Mouse (Mus musculus): ENCODE results near the gene Slc16a7. TPM values are rescaled to one million over a fixed set of nuclear protein-coding genes. Genes with fewer than 3 reads are reported as not detected.
A peak's percentile ranks its signal among the peaks of the same experiment; 100 is the strongest.

Slc16a7 gene
- polyA plus RNA-seq, 1 experiment from 2014 or later, result 7.0 TPM

DNA sequence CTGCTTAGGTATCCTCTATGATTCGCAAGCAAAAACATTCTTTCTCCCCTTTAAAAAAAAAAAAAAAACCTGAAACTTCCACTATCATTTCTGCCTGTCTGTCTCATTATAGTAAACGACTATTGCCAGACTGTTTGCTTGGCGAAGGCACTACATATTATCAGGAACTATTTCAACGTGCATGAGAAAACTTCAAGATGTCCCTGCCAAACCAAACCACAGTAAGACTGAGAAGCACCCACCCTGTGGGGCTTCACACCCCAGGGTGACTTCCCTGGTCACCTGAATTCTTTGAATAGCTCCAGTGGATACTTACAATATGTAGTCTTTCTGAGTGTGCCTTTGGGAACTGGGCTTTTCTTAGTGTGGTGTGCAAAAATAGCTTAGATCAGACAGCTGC, 122.9 kb downstream of the Slc16a7 start:
- ATAC-seq (ENCODE audit: low FRiP score), result no peak

DNA sequence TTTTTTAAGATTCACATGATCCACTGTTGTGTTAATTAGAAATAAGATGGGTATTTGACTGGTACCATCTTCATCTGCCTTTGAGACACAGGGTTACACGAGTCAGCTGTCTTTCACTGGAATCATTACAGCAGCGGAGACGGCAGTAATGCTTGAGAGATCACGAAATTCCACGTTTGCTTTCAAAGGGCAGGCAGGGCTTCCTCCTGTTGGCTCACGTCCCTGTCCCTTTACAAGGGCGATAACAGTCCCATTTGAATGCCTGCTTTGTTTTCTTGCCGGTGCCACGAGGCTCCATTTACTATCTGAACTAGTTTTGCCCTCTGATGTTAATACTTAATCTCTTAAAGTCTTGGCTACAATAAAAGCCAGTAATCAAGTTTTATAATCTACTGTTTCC, 123.4 kb downstream of the Slc16a7 start:
- ATAC-seq (ENCODE audit: low FRiP score) (no peak), DNase-seq (ENCODE audit: low spot score) (no peak)
- H3K9ac ChIP-seq (ENCODE audit: low read depth, low read length), result no peak overlapping the region
- WGBS, result 60% methylated on average over 9 of the region's 9 CpGs
- no peaks in the 10 kb centered on the region for H3K36me3 ChIP-seq (ENCODE audit: control insufficient read depth, insufficient read depth, low read length)
- H3K4me1 ChIP-seq (replicated peaks; ENCODE audit: control insufficient read depth, insufficient read depth, low read length), result no peaks in the 10 kb centered on the region
- H3K9me3 ChIP-seq (ENCODE audit: control insufficient read depth, low read length), result no peaks in the 10 kb centered on the region
- H3K27ac ChIP-seq (ENCODE audit: low read depth, low read length), result no peak overlapping the region
- H3K4me2 ChIP-seq (replicated peaks; ENCODE audit: low read depth, low read length), result no peak overlapping the region
- H3K27me3 ChIP-seq (ENCODE audit: control insufficient read depth, insufficient read depth, low read length), result no peaks in the 10 kb centered on the region
- no peak overlapping the region for H3K4me3 ChIP-seq (ENCODE audit: low read depth, low read length)

More for the DNA sequence above, 122.9 kb downstream of the Slc16a7 start:
- DNase-seq (ENCODE audit: low spot score), result no peak
- Histone ChIP-seq H3K4me1 (replicated peaks; ENCODE audit: control insufficient read depth, insufficient read depth, low read length) (no peaks in the 10 kb centered on the region), H3K9ac (ENCODE audit: low read depth, low read length) (no peak overlapping the region), H3K4me2 (replicated peaks; ENCODE audit: low read depth, low read length) (no peak overlapping the region), H3K27me3 (ENCODE audit: control insufficient read depth, insufficient read depth, low read length) (no peaks in the 10 kb centered on the region), H3K27ac (ENCODE audit: low read depth, low read length) (no peak overlapping the region), H3K9me3 (ENCODE audit: control insufficient read depth, low read length) (no peaks in the 10 kb centered on the region), H3K4me3 (ENCODE audit: low read depth, low read length) (no peak overlapping the region), H3K36me3 (ENCODE audit: control insufficient read depth, insufficient read depth, low read length) (no peaks in the 10 kb centered on the region)
- WGBS, result 76% methylated on average over 4 of the region's 4 CpGs

DNA sequence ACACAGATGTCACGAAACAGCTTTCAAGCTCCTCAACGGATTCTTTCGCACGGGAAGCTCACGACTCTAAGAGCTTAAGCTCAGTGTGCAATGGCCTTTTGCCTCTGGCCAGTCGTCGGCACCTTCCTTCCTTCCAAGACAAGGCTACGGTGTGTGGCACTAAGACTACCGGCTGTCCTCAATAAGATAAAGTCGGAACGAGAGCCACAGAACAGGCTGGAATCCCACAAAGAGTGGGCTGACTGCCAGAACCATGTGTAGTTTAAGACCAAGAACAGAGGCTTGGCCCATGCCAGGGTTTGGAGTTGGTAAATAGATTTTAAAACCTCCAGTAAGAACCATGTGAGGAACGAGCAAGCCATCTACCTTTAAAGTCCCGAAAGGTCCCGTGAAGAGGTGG, 123.8 kb downstream of the Slc16a7 start:
- no peaks in the 10 kb centered on the region for H3K36me3 ChIP-seq (ENCODE audit: control insufficient read depth, insufficient read depth, low read length)
- H3K9ac ChIP-seq (ENCODE audit: low read depth, low read length), result no peak overlapping the region
- ATAC-seq (ENCODE audit: low FRiP score) (no peak), DNase-seq (ENCODE audit: low spot score) (no peak)
- no peaks in the 10 kb centered on the region for H3K9me3 ChIP-seq (ENCODE audit: control insufficient read depth, low read length)
- H3K27ac ChIP-seq (ENCODE audit: low read depth, low read length), result no peak overlapping the region
- WGBS, result 90% methylated on average over 14 of the region's 14 CpGs
- H3K27me3 ChIP-seq (ENCODE audit: control insufficient read depth, insufficient read depth, low read length), result no peaks in the 10 kb centered on the region
- H3K4me3 ChIP-seq (ENCODE audit: low read depth, low read length), result no peak overlapping the region
- no peak overlapping the region for H3K4me2 ChIP-seq (replicated peaks; ENCODE audit: low read depth, low read length)
- no peaks in the 10 kb centered on the region for H3K4me1 ChIP-seq (replicated peaks; ENCODE audit: control insufficient read depth, insufficient read depth, low read length)

DNA sequence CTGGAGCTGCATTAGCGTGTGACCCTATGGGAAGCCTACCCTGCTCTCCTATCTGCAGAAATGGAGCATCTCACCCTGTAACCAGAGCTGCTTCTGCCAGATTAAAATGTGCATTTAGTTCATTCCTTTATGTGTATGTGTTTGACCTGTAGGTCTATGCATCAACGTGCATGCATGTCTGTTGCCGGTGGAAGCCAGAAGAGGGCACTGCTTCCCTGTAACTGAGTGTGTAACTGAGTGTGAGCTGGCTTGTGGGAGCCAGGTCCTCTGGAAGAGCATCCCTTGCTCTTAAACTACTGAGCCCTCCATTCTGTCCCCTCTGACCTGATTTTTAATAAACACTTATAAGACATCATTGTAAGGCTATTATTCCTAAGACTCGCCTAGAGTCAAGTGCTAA, 124.3 kb downstream of the Slc16a7 start:
- H3K36me3 ChIP-seq (ENCODE audit: control insufficient read depth, insufficient read depth, low read length), result no peaks in the 10 kb centered on the region
- WGBS, result 60% methylated on average over 4 of the region's 4 CpGs

DNA sequence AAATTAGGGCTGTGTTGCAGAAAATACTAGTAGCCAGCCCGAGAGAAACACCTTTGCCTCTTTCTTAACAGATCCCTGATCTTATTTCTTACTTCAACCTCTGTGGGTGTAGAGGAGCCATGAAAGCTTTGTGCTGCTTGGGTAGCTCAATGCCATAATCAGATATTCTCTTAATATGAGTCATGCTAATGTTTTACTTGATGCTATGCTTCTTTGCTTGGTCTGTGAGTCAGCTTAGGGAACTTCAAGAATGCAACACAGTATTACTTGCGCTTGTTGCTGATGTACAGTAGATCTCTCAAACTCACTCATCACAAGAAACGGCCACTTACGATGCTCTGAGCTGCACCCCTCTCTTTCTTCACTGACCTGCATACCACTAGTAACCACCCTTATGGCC, 133.4 kb downstream of the Slc16a7 start:
- Histone ChIP-seq H3K4me2 (replicated peaks; ENCODE audit: low read depth, low read length) (no peak overlapping the region), H3K36me3 (ENCODE audit: control insufficient read depth, insufficient read depth, low read length) (no peaks in the 10 kb centered on the region), H3K9ac (ENCODE audit: low read depth, low read length) (no peak overlapping the region), H3K27ac (ENCODE audit: low read depth, low read length) (no peak overlapping the region), H3K27me3 (ENCODE audit: control insufficient read depth, insufficient read depth, low read length) (no peaks in the 10 kb centered on the region), H3K4me3 (ENCODE audit: low read depth, low read length) (no peak overlapping the region), H3K4me1 (replicated peaks; ENCODE audit: control insufficient read depth, insufficient read depth, low read length) (no peaks in the 10 kb centered on the region), H3K9me3 (ENCODE audit: control insufficient read depth, low read length) (no peaks in the 10 kb centered on the region)
- 92% methylated on average over 4 of the region's 4 CpGs for WGBS
- no peak for DNase-seq (ENCODE audit: low spot score)
- ATAC-seq (ENCODE audit: low FRiP score), result no peak

More for the DNA sequence above, 124.3 kb downstream of the Slc16a7 start:
- Histone ChIP-seq H3K9me3 (ENCODE audit: control insufficient read depth, low read length) (no peaks in the 10 kb centered on the region), H3K4me1 (replicated peaks; ENCODE audit: control insufficient read depth, insufficient read depth, low read length) (no peaks in the 10 kb centered on the region), H3K27ac (ENCODE audit: low read depth, low read length) (no peak overlapping the region), H3K4me2 (replicated peaks; ENCODE audit: low read depth, low read length) (no peak overlapping the region), H3K27me3 (ENCODE audit: control insufficient read depth, insufficient read depth, low read length) (no peaks in the 10 kb centered on the region), H3K4me3 (ENCODE audit: low read depth, low read length) (no peak overlapping the region), H3K9ac (ENCODE audit: low read depth, low read length) (no peak overlapping the region)
- DNase-seq (ENCODE audit: low spot score), result peak; percentile 48
- no peak for ATAC-seq (ENCODE audit: low FRiP score)

DNA sequence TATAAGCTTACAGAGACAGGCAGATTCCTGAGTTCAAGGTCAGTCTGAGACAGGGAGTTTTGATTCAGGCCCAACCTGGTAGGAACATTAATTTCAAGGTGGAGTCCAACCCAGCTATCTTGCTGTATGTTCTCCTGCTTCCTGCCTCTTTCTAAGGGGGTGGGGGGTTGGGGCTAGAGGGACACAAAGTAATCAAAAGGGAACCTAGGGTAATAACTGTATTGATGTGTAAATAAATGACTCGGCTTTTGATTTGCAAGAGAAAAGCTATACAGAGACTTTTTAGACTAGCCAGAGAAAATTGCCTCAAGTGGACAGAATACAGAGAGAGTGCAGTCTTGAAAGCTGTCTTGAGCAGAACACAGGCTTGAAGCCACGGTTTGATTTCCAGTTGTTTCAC, 174.7 kb downstream of the Slc16a7 start:
- Histone ChIP-seq H3K4me2 (replicated peaks; ENCODE audit: low read depth, low read length) (no peak overlapping the region), H3K9me3 (ENCODE audit: control insufficient read depth, low read length) (no peaks in the 10 kb centered on the region), H3K36me3 (ENCODE audit: control insufficient read depth, insufficient read depth, low read length) (no peaks in the 10 kb centered on the region), H3K9ac (ENCODE audit: low read depth, low read length) (no peak overlapping the region), H3K4me3 (ENCODE audit: low read depth, low read length) (no peak overlapping the region), H3K27me3 (ENCODE audit: control insufficient read depth, insufficient read depth, low read length) (no peaks in the 10 kb centered on the region), H3K27ac (ENCODE audit: low read depth, low read length) (no peak overlapping the region), H3K4me1 (replicated peaks; ENCODE audit: control insufficient read depth, insufficient read depth, low read length) (no peaks in the 10 kb centered on the region)
- 88% methylated on average over 2 of the region's 2 CpGs for WGBS
- DNase-seq (ENCODE audit: low spot score) (no peak), ATAC-seq (ENCODE audit: low FRiP score) (no peak)

DNA sequence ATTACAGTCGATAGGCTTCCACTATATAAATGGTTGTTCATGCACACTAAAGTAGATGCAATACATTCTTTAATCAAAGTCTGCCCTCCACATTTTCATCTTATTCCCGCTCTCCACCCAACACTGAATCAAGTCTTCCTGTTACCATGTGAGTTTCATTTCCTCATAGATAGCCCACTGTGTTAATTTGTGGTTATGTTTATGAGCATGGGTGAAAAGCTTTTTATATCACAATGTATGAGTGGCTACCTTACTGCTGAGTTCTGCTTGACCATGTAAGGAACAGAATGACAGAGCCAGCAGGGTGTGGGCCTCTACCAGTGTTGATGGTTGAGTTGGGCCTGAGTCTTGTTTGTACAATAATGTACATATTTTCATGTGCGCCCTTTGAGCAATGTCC, 175.5 kb downstream of the Slc16a7 start:
- DNase-seq (ENCODE audit: low spot score) (no peak), ATAC-seq (ENCODE audit: low FRiP score) (no peak)
- H3K9me3 ChIP-seq (ENCODE audit: control insufficient read depth, low read length), result no peaks in the 10 kb centered on the region
- no peaks in the 10 kb centered on the region for H3K4me1 ChIP-seq (replicated peaks; ENCODE audit: control insufficient read depth, insufficient read depth, low read length)
- H3K9ac ChIP-seq (ENCODE audit: low read depth, low read length), result no peak overlapping the region
- no peak overlapping the region for H3K4me3 ChIP-seq (ENCODE audit: low read depth, low read length)
- H3K36me3 ChIP-seq (ENCODE audit: control insufficient read depth, insufficient read depth, low read length), result no peaks in the 10 kb centered on the region
- WGBS, result 92% methylated on average over 3 of the region's 3 CpGs
- H3K27me3 ChIP-seq (ENCODE audit: control insufficient read depth, insufficient read depth, low read length), result no peaks in the 10 kb centered on the region
- H3K27ac ChIP-seq (ENCODE audit: low read depth, low read length), result no peak overlapping the region
- no peak overlapping the region for H3K4me2 ChIP-seq (replicated peaks; ENCODE audit: low read depth, low read length)

DNA sequence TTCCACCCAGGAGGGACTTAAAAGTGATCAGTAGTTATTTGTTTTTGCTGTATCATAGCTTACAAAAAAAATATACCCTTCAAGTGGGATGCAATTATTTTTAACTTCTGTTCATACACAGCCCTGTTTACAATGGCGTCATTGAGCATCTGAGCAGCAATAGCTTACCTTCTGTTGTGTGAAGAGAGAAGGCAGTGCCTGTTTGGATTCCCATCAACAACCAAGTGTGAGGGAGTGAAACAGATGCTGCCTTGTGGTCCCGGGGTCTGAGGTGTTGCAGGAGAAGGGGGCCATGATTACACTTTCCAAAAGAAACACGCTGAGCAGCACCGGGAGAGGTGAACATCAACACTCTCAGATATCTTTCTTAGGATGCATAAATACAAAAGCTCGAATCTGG, 201.7 kb downstream of the Slc16a7 start:
- Histone ChIP-seq H3K4me2 (replicated peaks; ENCODE audit: low read depth, low read length) (no peak overlapping the region), H3K4me1 (replicated peaks; ENCODE audit: control insufficient read depth, insufficient read depth, low read length) (no peaks in the 10 kb centered on the region), H3K9ac (ENCODE audit: low read depth, low read length) (no peak overlapping the region), H3K36me3 (ENCODE audit: control insufficient read depth, insufficient read depth, low read length) (no peaks in the 10 kb centered on the region), H3K9me3 (ENCODE audit: control insufficient read depth, low read length) (no peaks in the 10 kb centered on the region), H3K4me3 (ENCODE audit: low read depth, low read length) (no peak overlapping the region), H3K27ac (ENCODE audit: low read depth, low read length) (no peak overlapping the region), H3K27me3 (ENCODE audit: control insufficient read depth, insufficient read depth, low read length) (no peaks in the 10 kb centered on the region)
- WGBS, result 73% methylated on average over 5 of the region's 5 CpGs
- DNase-seq (ENCODE audit: low spot score) (no peak), ATAC-seq (ENCODE audit: low FRiP score) (no peak)

DNA sequence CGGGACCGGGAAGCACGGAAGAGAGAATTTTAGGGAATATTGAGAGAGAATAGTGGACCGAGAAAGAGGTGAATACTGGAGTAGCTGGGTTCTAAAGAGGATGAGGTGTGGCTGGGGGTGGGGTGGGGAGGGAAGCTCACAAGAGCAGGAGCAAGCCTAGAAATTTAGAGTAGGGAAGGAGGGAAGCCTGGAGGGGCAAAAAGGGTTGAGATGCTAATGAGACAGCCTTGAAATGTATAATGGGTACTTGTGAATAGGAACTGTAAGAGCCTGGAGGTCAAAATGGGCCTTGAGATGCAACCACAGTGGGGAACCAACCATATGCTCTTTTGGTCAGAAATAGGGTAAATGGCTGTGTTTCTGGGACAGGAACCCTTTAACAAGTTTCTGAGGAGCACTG, 203.9 kb downstream of the Slc16a7 start:
- 95% methylated on average over 4 of the region's 4 CpGs for WGBS
- Histone ChIP-seq H3K36me3 (ENCODE audit: control insufficient read depth, insufficient read depth, low read length) (no peaks in the 10 kb centered on the region), H3K4me2 (replicated peaks; ENCODE audit: low read depth, low read length) (no peak overlapping the region), H3K9ac (ENCODE audit: low read depth, low read length) (no peak overlapping the region), H3K27ac (ENCODE audit: low read depth, low read length) (no peak overlapping the region), H3K4me1 (replicated peaks; ENCODE audit: control insufficient read depth, insufficient read depth, low read length) (no peaks in the 10 kb centered on the region), H3K9me3 (ENCODE audit: control insufficient read depth, low read length) (no peaks in the 10 kb centered on the region), H3K27me3 (ENCODE audit: control insufficient read depth, insufficient read depth, low read length) (no peaks in the 10 kb centered on the region), H3K4me3 (ENCODE audit: low read depth, low read length) (no peak overlapping the region)
- no peak for DNase-seq (ENCODE audit: low spot score)
- no peak for ATAC-seq (ENCODE audit: low FRiP score)
